Mouse (Mus musculus) spleen, adult 2 months (tissue): ENCODE measurements around the gene Rit1.

Source experiments
- CTCF ChIP-seq: fragments of 200-500 bp; IDR thresholded peaks from 2 replicates; pipeline ENCODE4 v1.5.1; 2011; ENCODE audit warnings: mild to moderate bottlenecking, inconsistent platforms; ENCODE audit not compliant: insufficient read depth, insufficient read length, insufficient replicate concordance; ENCODE audit errors: extremely low read depth
- POLR2A ChIP-seq: fragments of 200-500 bp; IDR thresholded peaks from 2 replicates; pipeline ENCODE4 v1.6.1; 2011; ENCODE audit warnings: low read depth, low read length, inconsistent platforms

DNA sequence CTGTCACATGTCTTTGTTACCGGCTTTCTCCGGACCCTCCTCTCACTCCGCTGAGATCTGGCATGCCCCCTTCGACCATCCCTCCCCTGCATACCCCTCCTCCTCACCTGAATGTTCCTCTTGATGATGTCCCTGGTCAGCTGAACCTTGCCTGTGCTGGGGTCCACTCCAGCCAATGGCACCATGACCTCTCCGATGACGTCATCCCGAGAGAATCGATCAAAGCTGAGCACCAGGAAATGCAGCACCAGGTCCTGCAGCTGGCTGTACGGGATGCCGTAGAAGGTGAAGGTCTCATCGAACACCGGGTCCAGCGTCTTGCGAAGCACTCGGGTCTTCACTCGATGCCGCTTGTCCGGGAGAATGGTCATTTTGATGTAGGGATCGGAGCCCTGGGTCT lies 45.0 kb downstream of the Rit1 start:
- TF ChIP-seq POLR2A (no peak), CTCF (no peak)
